Mouse (Mus musculus): ENCODE measurements at regions not wholly inside any gene's neighbourhood (a gene's known extent, or its start where the extent isn't known, plus 50 kb on each side); places are given as distances from the start of the nearest gene placed in this dataset.
A peak's percentile ranks its signal among the peaks of the same experiment; 100 is the strongest.

DNA sequence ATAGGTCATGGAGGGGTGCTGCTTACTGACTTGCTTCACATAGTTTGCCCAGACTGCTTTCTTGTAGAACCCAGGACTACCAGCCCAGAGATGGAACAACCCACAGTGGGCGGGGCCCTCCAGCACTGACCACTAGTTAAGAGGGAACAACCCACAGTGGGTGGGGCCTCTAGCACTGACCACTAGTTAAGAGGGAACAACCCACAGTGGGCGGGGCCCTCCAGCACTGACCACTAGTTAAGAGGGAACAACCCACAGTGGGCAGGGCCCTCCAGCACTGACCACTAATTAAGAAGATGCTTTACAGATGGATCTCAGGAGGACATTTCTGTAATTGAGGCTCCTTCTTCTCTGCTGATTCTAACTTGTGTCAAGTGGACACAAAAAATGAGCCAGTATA is 180.0 kb upstream of the Tbc1d2b start:
- Histone ChIP-seq H3K27ac (ENCODE audit: insufficient read depth, low read length) (no peak overlapping the region), H3K4me3 (ENCODE audit: insufficient read depth, low read length) (no peak overlapping the region), H3K4me1 (ENCODE audit: control insufficient read depth, insufficient read depth, low read length) (no peaks in the 10 kb centered on the region)
- TF ChIP-seq CTCF (IDR thresholded peaks at IDR 0.05; ENCODE audit: extremely low read depth, insufficient read depth, low read length): no peak
- no peak for TF ChIP-seq POLR2A (IDR thresholded peaks at IDR 0.05; ENCODE audit: extremely low read depth, insufficient read depth, low read length)

DNA sequence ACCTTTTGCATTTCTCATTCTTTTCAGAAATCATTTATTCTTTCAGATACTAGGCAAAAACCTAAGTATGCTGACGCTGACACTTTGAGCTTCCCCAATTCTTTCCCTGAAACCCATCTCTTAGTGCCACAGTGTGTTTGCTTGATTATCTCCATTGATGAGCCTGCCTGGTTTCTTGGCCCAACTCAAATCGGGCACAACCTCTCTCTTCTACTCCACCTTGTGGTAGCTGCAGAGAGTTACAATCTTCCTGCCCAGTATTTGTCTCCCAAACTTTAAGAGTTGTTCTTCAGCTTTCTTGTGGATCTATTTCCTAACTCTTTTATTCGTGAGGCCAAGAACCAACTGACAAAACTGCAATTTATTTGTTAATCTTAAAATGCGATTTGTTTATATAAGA is 176.4 kb upstream of the Tbc1d2b start:
- Histone ChIP-seq H3K27ac (ENCODE audit: insufficient read depth, low read length) (no peak overlapping the region), H3K4me3 (ENCODE audit: insufficient read depth, low read length) (no peak overlapping the region), H3K4me1 (ENCODE audit: control insufficient read depth, insufficient read depth, low read length) (no peaks in the 10 kb centered on the region)
- TF ChIP-seq POLR2A (IDR thresholded peaks at IDR 0.05; ENCODE audit: extremely low read depth, insufficient read depth, low read length): no peak
- peak; percentile 60 for TF ChIP-seq CTCF (IDR thresholded peaks at IDR 0.05; ENCODE audit: extremely low read depth, insufficient read depth, low read length)

DNA sequence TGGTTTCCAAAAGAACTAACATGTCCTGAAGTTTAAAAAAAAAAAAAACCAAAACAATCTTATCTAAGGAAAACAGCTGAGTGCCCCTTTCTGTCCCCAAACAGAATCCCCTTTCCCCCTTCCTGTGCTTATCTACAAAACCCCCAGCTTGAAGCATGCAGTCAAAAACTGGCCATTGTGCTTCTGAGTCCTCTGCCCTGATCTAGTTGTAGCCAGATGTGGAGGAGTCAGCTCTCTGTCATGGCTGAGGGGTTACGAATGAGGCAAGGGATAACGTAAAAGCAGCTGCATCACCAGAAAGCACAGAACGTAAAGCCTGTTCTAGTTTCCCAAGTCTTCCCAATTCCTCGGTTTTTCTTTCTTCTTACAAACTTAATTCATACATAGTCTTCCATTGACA is 164.3 kb upstream of the Tbc1d2b start:
- Histone ChIP-seq H3K4me3 (ENCODE audit: insufficient read depth, low read length) (no peak overlapping the region), H3K4me1 (ENCODE audit: control insufficient read depth, insufficient read depth, low read length) (no peaks in the 10 kb centered on the region), H3K27ac (ENCODE audit: insufficient read depth, low read length) (no peak overlapping the region)
- TF ChIP-seq CTCF (IDR thresholded peaks at IDR 0.05; ENCODE audit: extremely low read depth, insufficient read depth, low read length): no peak
- TF ChIP-seq POLR2A (IDR thresholded peaks at IDR 0.05; ENCODE audit: extremely low read depth, insufficient read depth, low read length): no peak

DNA sequence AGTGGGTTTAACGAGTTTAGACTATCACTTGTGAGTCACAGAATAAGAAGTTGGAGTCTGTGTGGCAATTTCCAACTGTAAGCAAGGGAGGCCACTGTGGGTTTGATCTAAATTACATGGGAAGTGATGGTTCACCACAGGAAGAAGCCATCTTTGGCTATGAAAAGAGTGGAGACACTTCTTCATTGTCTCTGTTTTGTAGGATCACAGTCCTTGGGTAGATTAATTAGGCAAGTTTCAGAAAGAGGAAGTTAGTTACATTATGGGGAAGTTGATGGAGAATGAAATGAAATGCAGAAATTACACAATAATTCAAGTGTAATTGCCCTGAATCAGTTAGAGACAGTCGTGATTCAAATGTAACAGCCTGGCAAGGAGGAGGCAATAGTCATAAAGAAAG is 160.3 kb upstream of the Tbc1d2b start:
- Histone ChIP-seq H3K4me1 (ENCODE audit: control insufficient read depth, insufficient read depth, low read length) (no peaks in the 10 kb centered on the region), H3K27ac (ENCODE audit: insufficient read depth, low read length) (no peak overlapping the region), H3K4me3 (ENCODE audit: insufficient read depth, low read length) (no peak overlapping the region)
- TF ChIP-seq CTCF (IDR thresholded peaks at IDR 0.05; ENCODE audit: extremely low read depth, insufficient read depth, low read length) (no peak), POLR2A (IDR thresholded peaks at IDR 0.05; ENCODE audit: extremely low read depth, insufficient read depth, low read length) (no peak)

DNA sequence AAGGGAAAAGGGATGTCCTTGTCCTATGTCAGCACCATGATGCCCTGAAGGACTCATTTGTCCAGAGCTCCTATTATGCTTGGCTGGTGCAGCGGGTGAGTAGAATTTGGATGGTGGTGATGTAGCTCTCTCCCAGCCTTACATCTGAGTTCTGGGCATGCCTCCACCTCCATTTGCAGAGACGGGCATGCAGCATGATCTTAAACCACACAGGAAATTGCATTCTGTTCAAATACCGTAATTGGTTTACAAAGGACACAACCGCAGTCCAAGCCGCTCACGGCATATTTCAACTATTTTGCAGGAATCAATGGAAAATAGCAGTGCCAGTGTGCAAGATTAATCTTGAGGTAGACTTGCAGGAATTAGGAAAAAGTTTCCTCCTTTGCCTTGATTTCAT is 151.1 kb upstream of the Tbc1d2b start:
- Histone ChIP-seq H3K4me3 (ENCODE audit: insufficient read depth, low read length) (no peak overlapping the region), H3K27ac (ENCODE audit: insufficient read depth, low read length) (no peak overlapping the region), H3K4me1 (ENCODE audit: control insufficient read depth, insufficient read depth, low read length) (no peaks in the 10 kb centered on the region)
- no peak for TF ChIP-seq CTCF (IDR thresholded peaks at IDR 0.05; ENCODE audit: extremely low read depth, insufficient read depth, low read length)
- no peak for TF ChIP-seq POLR2A (IDR thresholded peaks at IDR 0.05; ENCODE audit: extremely low read depth, insufficient read depth, low read length)

DNA sequence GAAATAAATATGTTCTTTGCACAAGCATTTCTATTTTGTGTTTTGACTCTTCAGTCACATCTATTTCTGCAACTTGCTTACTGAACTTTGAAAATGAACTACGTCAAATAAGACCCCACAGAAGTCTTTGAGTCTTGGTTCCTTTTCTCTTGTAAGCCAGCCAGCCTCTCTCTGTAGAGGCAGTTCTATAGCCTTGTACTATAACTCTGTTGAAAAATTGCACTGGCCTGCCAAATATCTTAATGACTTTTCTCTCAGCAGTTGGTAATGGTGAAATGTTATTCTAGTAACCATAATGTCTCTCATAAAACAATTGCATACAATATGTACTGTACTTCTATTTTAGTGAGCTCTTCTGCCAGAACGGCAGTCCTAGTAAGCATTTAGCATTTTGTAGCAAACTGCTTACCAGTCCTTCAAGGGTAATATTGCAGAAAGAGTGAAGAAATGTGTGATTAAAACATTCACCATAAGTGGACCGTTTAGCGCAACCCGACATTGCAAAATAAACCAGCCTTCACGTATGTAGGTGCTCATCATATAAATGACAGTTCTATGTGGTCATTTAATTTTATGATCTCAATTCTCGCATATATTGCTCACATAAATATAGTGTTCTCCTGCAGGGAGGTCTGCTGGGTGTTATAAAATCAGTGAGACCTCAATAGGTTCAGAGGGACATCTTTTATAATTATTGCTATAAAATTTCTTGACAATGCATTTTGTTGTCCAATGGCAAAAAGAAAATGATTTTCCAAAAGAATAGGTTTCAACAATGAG is 149.3 kb upstream of the Tbc1d2b start:
- Histone ChIP-seq H3K4me1 (ENCODE audit: control insufficient read depth, insufficient read depth, low read length) (no peaks in the 10 kb centered on the region), H3K4me3 (ENCODE audit: insufficient read depth, low read length) (no peak overlapping the region), H3K27ac (ENCODE audit: insufficient read depth, low read length) (no peak overlapping the region)
- no peak for TF ChIP-seq CTCF (IDR thresholded peaks at IDR 0.05; ENCODE audit: extremely low read depth, insufficient read depth, low read length)
- TF ChIP-seq POLR2A (IDR thresholded peaks at IDR 0.05; ENCODE audit: extremely low read depth, insufficient read depth, low read length): no peak

DNA sequence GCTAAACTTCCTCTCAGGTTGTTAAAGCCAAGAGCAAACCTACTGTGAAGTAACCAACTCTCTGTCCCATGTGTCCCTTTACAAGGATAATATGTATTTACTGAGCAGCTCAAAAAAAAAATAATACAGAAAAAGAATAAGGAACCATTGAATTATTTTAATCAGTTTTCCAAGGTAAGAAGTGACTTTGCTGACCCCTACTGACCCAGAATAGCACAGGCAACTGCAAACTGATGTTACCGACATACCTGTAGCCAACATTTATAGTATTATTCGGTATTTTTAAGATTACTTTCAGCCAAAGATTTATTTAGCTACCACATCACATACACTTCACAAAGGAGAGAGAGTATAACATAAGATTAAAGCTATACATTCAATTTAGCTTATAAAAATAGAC is 138.2 kb upstream of the Tbc1d2b start:
- H3K4me1 ChIP-seq (ENCODE audit: control insufficient read depth, insufficient read depth, low read length): no peaks in the 10 kb centered on the region
- H3K4me3 ChIP-seq (ENCODE audit: insufficient read depth, low read length): no peak overlapping the region
- H3K27ac ChIP-seq (ENCODE audit: insufficient read depth, low read length): no peak overlapping the region
- TF ChIP-seq CTCF (IDR thresholded peaks at IDR 0.05; ENCODE audit: extremely low read depth, insufficient read depth, low read length): no peak

DNA sequence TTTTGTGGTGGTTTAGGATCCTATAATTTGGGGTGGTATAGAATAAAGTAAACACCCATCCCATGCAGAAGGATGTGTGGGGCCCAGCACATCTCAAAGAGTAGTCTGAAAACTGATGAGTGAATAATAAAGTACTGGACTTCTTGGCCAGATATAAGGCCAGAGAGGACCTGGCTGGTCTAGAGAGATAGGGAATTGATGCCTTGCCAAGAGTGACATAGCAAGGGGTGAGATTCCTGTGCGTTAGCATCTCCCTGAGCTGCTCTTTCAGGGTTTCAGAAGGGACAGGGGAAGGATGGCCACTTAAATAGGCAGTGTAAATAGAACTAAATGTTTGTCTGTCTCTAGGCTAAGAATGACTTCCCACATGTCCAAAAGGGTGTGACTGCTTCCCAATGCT is 137.0 kb upstream of the Tbc1d2b start:
- TF ChIP-seq POLR2A (IDR thresholded peaks at IDR 0.05; ENCODE audit: extremely low read depth, insufficient read depth, low read length) (no peak), CTCF (IDR thresholded peaks at IDR 0.05; ENCODE audit: extremely low read depth, insufficient read depth, low read length) (no peak)
- H3K4me1 ChIP-seq (ENCODE audit: control insufficient read depth, insufficient read depth, low read length): no peaks in the 10 kb centered on the region
- H3K27ac ChIP-seq (ENCODE audit: insufficient read depth, low read length): no peak overlapping the region
- H3K4me3 ChIP-seq (ENCODE audit: insufficient read depth, low read length): no peak overlapping the region

DNA sequence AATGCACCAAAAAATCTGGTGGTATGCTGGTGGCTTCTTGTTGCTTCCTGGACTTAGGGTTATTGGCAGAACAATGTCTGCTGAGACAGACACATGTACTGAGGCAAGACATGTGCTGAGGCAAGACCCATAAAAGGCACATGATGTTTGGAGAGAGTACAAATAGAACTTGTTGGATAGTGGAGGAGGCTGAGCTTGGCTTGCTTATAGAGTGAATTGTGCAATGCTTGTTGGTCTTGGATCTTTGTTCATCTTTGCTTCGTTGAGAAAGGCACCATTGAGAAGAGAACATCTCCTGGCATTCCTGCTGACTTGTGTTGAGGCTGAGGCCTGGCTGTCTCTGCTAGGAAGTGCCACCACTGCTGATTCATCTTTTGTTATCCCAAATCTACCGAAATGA is 117.8 kb upstream of the Tbc1d2b start:
- Histone ChIP-seq H3K4me1 (ENCODE audit: control insufficient read depth, insufficient read depth, low read length) (no peaks in the 10 kb centered on the region), H3K4me3 (ENCODE audit: insufficient read depth, low read length) (no peak overlapping the region), H3K27ac (ENCODE audit: insufficient read depth, low read length) (no peak overlapping the region)
- no peak for TF ChIP-seq CTCF (IDR thresholded peaks at IDR 0.05; ENCODE audit: extremely low read depth, insufficient read depth, low read length)
- no peak for TF ChIP-seq POLR2A (IDR thresholded peaks at IDR 0.05; ENCODE audit: extremely low read depth, insufficient read depth, low read length)

DNA sequence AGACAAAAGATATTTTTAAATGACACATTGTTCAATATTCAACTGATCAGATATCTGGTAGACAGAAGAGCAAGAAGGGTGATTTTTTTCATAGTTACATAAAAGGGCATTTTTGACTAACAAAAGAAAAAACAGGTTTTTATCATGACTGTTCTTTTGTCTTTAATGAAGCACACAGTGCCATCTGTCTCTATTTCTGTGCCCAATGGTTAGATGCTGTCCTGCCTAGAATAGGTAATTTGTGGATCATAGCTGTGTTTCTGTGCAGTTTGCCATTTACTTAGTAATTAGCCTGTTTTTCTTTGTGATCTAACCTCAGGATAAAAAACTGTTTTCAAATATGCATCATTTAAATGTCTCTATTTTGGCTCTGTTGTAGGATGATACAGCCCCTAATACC is 114.4 kb upstream of the Tbc1d2b start:
- TF ChIP-seq POLR2A (IDR thresholded peaks at IDR 0.05; ENCODE audit: extremely low read depth, insufficient read depth, low read length) (no peak), CTCF (IDR thresholded peaks at IDR 0.05; ENCODE audit: extremely low read depth, insufficient read depth, low read length) (no peak)
- Histone ChIP-seq H3K27ac (ENCODE audit: insufficient read depth, low read length) (no peak overlapping the region), H3K4me3 (ENCODE audit: insufficient read depth, low read length) (no peak overlapping the region), H3K4me1 (ENCODE audit: control insufficient read depth, insufficient read depth, low read length) (no peaks in the 10 kb centered on the region)
